Comparison of ENCODE assay signal across 12 mouse cellular contexts in the genomic region with DNA sequence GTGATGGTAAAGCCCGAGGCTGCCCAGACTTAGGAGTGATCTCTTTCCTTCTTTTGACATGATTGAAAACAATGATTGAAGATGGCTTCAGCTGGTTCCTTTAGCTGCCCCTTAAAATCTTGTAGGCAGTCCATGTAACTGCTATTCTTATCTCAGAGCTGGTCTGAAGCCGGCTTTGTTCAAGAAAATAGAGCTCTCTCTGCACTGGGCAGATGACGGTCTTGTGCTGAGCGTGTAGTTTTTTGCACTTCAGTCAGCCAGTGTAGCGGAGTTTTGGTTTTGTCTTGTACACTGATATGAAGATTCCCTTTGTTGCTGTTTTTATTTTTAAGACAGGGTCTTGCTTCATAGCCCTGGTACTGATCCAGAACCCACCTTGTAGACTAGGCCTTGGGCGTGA.
DNase-seq lines count a peak whose midpoint lies in the region; ATAC-seq and TF ChIP-seq lines count a peak whose summit lies in the region.
"Had no signal": no experiment of that assay in that cellular context is flagged by ENCODE, and none has a peak within 500 bp of the region (broad histone marks: within the 10 kb centered on the region; RNA-seq: fewer than 3 reads in every experiment).

No protein-coding gene starts in this region.

- no peaks in the 10 kb centered on the region for H3K27me3 ChIP-seq in kidney, postnatal 0 days (ENCODE audit: insufficient read depth, low read length)
- no peaks in the 10 kb centered on the region for H3K27me3 ChIP-seq in stomach, embryonic 16.5 days (ENCODE audit: control insufficient read depth, insufficient read depth, low read length)
- H3K27me3 ChIP-seq: forebrain, embryonic 12.5 days; hindbrain, embryonic 12.5 days; neural tube, embryonic 12.5 days had no signal

- peaks cover 17% of the 10 kb centered on the region for H3K4me1 ChIP-seq in kidney, postnatal 0 days (replicated peaks; ENCODE audit: insufficient read depth, low read length)
- peaks cover 50% of the 10 kb centered on the region for H3K4me1 ChIP-seq in stomach, embryonic 16.5 days (ENCODE audit: control insufficient read depth, insufficient read depth, low read length)

- WGBS in kidney, postnatal 0 days, result 69% methylated on average over 6 of the region's 6 CpGs
- WGBS in stomach, embryonic 16.5 days, result 65% methylated on average over 6 of the region's 6 CpGs

- H3K36me3 ChIP-seq in kidney, postnatal 0 days (ENCODE audit: insufficient read depth, low read length), result no peaks in the 10 kb centered on the region
- H3K36me3 ChIP-seq in stomach, embryonic 16.5 days (ENCODE audit: control insufficient read depth, insufficient read depth, low read length), result no peaks in the 10 kb centered on the region
- H3K36me3 ChIP-seq: forebrain, embryonic 12.5 days; hindbrain, embryonic 12.5 days; neural tube, embryonic 12.5 days had no signal

- no peak for TF ChIP-seq CTCF in gastrocnemius, adult 2 months (IDR thresholded peaks at IDR 0.05)
- TF ChIP-seq CTCF in kidney, postnatal 0 days (IDR thresholded peaks at IDR 0.05; ENCODE audit: low read depth), result no peak

- no peak for ATAC-seq in kidney, postnatal 0 days (replicated peaks; ENCODE audit: low FRiP score, low read depth)
- no peak for ATAC-seq in stomach, embryonic 16.5 days (ENCODE audit: insufficient read depth, low FRiP score)

- H3K9me3 ChIP-seq in kidney, postnatal 0 days (replicated peaks; ENCODE audit: low read length), result no peaks in the 10 kb centered on the region
- H3K9me3 ChIP-seq in stomach, embryonic 16.5 days (replicated peaks; ENCODE audit: control insufficient read depth, low read length), result no peaks in the 10 kb centered on the region
- H3K9me3 ChIP-seq: forebrain, embryonic 12.5 days; hindbrain, embryonic 12.5 days; neural tube, embryonic 12.5 days had no signal

- no peak overlapping the region for H3K4me2 ChIP-seq in kidney, postnatal 0 days (ENCODE audit: low read length)
- no peak overlapping the region for H3K4me2 ChIP-seq in stomach, embryonic 16.5 days (ENCODE audit: low read depth, low read length)
- H3K4me2 ChIP-seq: forebrain, embryonic 12.5 days; hindbrain, embryonic 12.5 days; neural tube, embryonic 12.5 days had no signal

- no peak for DNase-seq in gastrocnemius, adult 2 months
- DNase-seq in gastrocnemius, postnatal 10 days, result no peak
- peak; percentile 35 for DNase-seq in kidney, postnatal 0 days (ENCODE audit: low spot score)
- DNase-seq in kidney, postnatal 25 days, result no peak
- peak; percentile 21 to 38 for DNase-seq in right cerebral cortex, adult 2 months (ENCODE audit: low spot score in 2 of 2)
- DNase-seq in right cerebral cortex, postnatal 14 days, result no peak
- DNase-seq in natural killer cell, adult 2 months (ENCODE audit: low spot score in 2 of 2), result no peak
- DNase-seq: cerebellum, postnatal 25 days had no signal

- H3K9ac ChIP-seq in kidney, postnatal 0 days (ENCODE audit: low read depth, low read length), result no peak overlapping the region
- peak overlapping the region; percentile 40; the same call in 1 of the 2 replicates for H3K9ac ChIP-seq in stomach, embryonic 16.5 days (ENCODE audit: low read length)
- H3K9ac ChIP-seq: forebrain, embryonic 12.5 days; hindbrain, embryonic 12.5 days; neural tube, embryonic 12.5 days had no signal

- peak overlapping the region; percentile 76 for H3K27ac ChIP-seq in gastrocnemius, adult 2 months
- peak overlapping the region; percentile 79 for H3K27ac ChIP-seq in kidney, postnatal 0 days
- H3K27ac ChIP-seq in stomach, embryonic 16.5 days (ENCODE audit: low read length), result peak overlapping the region; percentile 86
- H3K27ac ChIP-seq: forebrain, embryonic 12.5 days; hindbrain, embryonic 12.5 days; neural tube, embryonic 12.5 days had no signal

- intact Hi-C loops in gastrocnemius, adult 2 months (cut with DNase I), result loop anchor here (5.0 to 10.0 kb wide), 2 partner anchors 115 to 188 kb away; partner anchors contain the start of gene Etv6

- H3K4me3 ChIP-seq in gastrocnemius, adult 2 months, result no peak overlapping the region
- no peak overlapping the region for H3K4me3 ChIP-seq in kidney, postnatal 0 days (replicated peaks; ENCODE audit: low read depth, low read length)
- no peak overlapping the region for H3K4me3 ChIP-seq in stomach, embryonic 16.5 days (replicated peaks; ENCODE audit: low read length)
- H3K4me3 ChIP-seq: forebrain, embryonic 12.5 days; hindbrain, embryonic 12.5 days; neural tube, embryonic 12.5 days had no signal

Comparison
In these comparisons a context has a peak if more than half of its experiments do, and no peak if none do; other contexts are left out.
1. DNase-seq: peak in kidney, postnatal 0 days (single experiment) and right cerebral cortex, adult 2 months (2 of 2); none in gastrocnemius, adult 2 months (single experiment), gastrocnemius, postnatal 10 days (single experiment), kidney, postnatal 25 days (0 of 2), right cerebral cortex, postnatal 14 days (single experiment) and natural killer cell, adult 2 months (0 of 2).
2. Peak in every context shown above with its lines, with median percentiles within 50 percentile points of each other: H3K27ac ChIP-seq.